Mouse (Mus musculus): Measurements from ENCODE around the gene Rps6ka2.

DNA sequence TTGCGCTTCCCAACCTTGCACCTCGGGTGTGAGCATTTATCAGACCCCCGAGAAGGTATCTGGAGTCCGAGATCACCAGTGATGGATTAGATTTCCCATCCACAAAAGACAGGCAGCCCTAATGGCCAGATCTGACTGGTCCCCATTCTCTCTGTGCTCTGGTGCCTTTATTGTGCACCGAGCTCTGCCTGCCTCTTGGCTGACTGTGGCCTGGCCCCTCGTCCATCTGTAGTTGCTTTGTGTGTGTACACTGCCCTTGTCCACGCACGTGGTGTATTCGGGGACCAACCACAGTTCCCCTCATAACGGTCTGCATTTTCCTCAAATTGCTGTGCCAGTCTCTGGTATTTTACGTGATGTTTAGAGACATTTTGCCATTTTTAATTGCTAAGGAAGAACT is 40.7 kb downstream of the Rps6ka2 start:
- TF ChIP-seq CTCF (IDR thresholded peaks at IDR 0.05; ENCODE audit: low read depth, low read length) = no peak
- TF ChIP-seq TAL1 (conservative IDR thresholded peaks at IDR 0.05; ENCODE audit: low read depth, low read length) = no peak

All from G1E (cell line).